Mouse (Mus musculus) ES-Bruce4 (cell line): ENCODE measurements around the gene Ncor2. TPM values are rescaled to one million over a fixed set of nuclear protein-coding genes. Genes with fewer than 3 reads are reported as not detected.

Experiments used
- H3K27ac ChIP-seq: 2 replicates; pipeline ENCODE4 v1.5.1; 2012; ENCODE audit warnings: low read length, inconsistent platforms; ENCODE audit not compliant: insufficient read depth
- H3K27me3 ChIP-seq: 2 replicates; pipeline ENCODE4 v1.6.1; 2012; ENCODE audit warnings: mild to moderate bottlenecking, low read length, inconsistent platforms; ENCODE audit not compliant: control insufficient read depth, poor library complexity, insufficient read depth, severe bottlenecking
- H3K36me3 ChIP-seq: 2 replicates; pipeline ENCODE4 v1.6.1; 2012; ENCODE audit warnings: inconsistent platforms, mild to moderate bottlenecking, low read length, moderate library complexity; ENCODE audit not compliant: control insufficient read depth, poor library complexity, insufficient read depth, severe bottlenecking
- H3K4me1 ChIP-seq: one replicate; pipeline ENCODE4 v1.8.1; 2011; ENCODE audit warnings: low read length; ENCODE audit not compliant: control insufficient read depth, insufficient read depth
- H3K4me3 ChIP-seq: 2 replicates; pipeline ENCODE4 v1.5.1; 2011; ENCODE audit warnings: low read depth, mild to moderate bottlenecking, low read length
- H3K9ac ChIP-seq: 2 replicates; pipeline ENCODE4 v1.6.1; 2012; ENCODE audit warnings: low read depth, mild to moderate bottlenecking, inconsistent platforms; ENCODE audit not compliant: poor library complexity, severe bottlenecking
- H3K9me3 ChIP-seq: replicated peaks from 2 replicates; pipeline ENCODE4 v1.6.1; 2012; ENCODE audit warnings: mild to moderate bottlenecking, low read length, inconsistent platforms; ENCODE audit not compliant: control insufficient read depth, poor library complexity, insufficient read depth, severe bottlenecking
- CTCF ChIP-seq: IDR thresholded peaks from one replicate; pipeline ENCODE4 v1.8.1; 2011; ENCODE audit warnings: low read depth, low read length
- EP300 ChIP-seq: IDR thresholded peaks from 2 replicates; pipeline ENCODE4 v1.6.1; 2011; ENCODE audit warnings: low read depth, low read length; ENCODE audit not compliant: insufficient read depth
- POLR2A ChIP-seq: IDR thresholded peaks from one replicate; pipeline ENCODE4 v1.8.1; 2011; ENCODE audit warnings: low read length; ENCODE audit not compliant: insufficient read depth
- polyA plus RNA-seq: library from polyadenylated mRNA; stranded (reverse); fragments of >200 nt; gene quantifications from 2 replicates; pipeline ENCODE4 v1.2.4, GENCODE M21; 2011; ENCODE audit warnings: low read depth; ENCODE audit not compliant: missing spikeins, insufficient read depth, insufficient read length

The Ncor2 gene
- polyA plus RNA-seq, 1 experiment, result 57.5 TPM

GRCm38 (mm10) chr5:125011166-125011565, 167.9 kb downstream of the Ncor2 start:
- Histone ChIP-seq H3K27ac (no peak overlapping the region), H3K4me3 (peak overlapping the region; percentile 47), H3K9me3 (no peaks in the 10 kb centered on the region), H3K36me3 (no peaks in the 10 kb centered on the region), H3K27me3 (no peaks in the 10 kb centered on the region), H3K9ac (peak overlapping the region; percentile 9), H3K4me1 (no peaks in the 10 kb centered on the region)
- TF ChIP-seq CTCF (no peak), POLR2A (no peak), EP300 (no peak)

- no peaks in the 10 kb centered on the region for H3K9me3 ChIP-seq
- no peaks in the 10 kb centered on the region for H3K4me1 ChIP-seq
- no peak overlapping the region for H3K4me3 ChIP-seq
- H3K9ac ChIP-seq, result no peak overlapping the region
- H3K36me3 ChIP-seq, result no peaks in the 10 kb centered on the region
- no peaks in the 10 kb centered on the region for H3K27me3 ChIP-seq
- no peak overlapping the region for H3K27ac ChIP-seq
- no peak for TF ChIP-seq CTCF
- TF ChIP-seq EP300, result no peak
- TF ChIP-seq POLR2A, result no peak
These were observed 172.1 kb downstream of the Ncor2 start for GRCm38 (mm10) chr5:125006896-125007295.

- Histone ChIP-seq H3K36me3 (no peaks in the 10 kb centered on the region), H3K9ac (no peak overlapping the region), H3K27me3 (no peaks in the 10 kb centered on the region), H3K4me1 (no peaks in the 10 kb centered on the region), H3K27ac (no peak overlapping the region), H3K4me3 (no peak overlapping the region), H3K9me3 (no peaks in the 10 kb centered on the region)
- TF ChIP-seq EP300 (no peak), POLR2A (no peak), CTCF (no peak)
These were observed 173.0 kb downstream of the Ncor2 start for GRCm38 (mm10) chr5:125005871-125006652.

- H3K9me3 ChIP-seq, result no peaks in the 10 kb centered on the region
- no peak overlapping the region for H3K27ac ChIP-seq
- no peaks in the 10 kb centered on the region for H3K4me1 ChIP-seq
These were observed 175.2 kb downstream of the Ncor2 start for GRCm38 (mm10) chr5:125003873-125004255.

GRCm38 (mm10) chr5:125002969-125003872, 175.8 kb downstream of the Ncor2 start, which contains the start of gene Rflna:
Gene Rflna (plus strand): TSS chr5:125003221.
- no peak for TF ChIP-seq POLR2A
- TF ChIP-seq EP300, result no peak
- TF ChIP-seq CTCF, result no peak
- H3K36me3 ChIP-seq, result no peaks in the 10 kb centered on the region
- no peaks in the 10 kb centered on the region for H3K9me3 ChIP-seq
- peak within 1 kb of the TSS; percentile 29 for H3K4me3 ChIP-seq
- no peaks in the 10 kb centered on the region for H3K27me3 ChIP-seq
- H3K9ac ChIP-seq, result no peak within 1 kb of the TSS
- no peaks in the 10 kb centered on the region for H3K4me1 ChIP-seq
- H3K27ac ChIP-seq, result no peak within 1 kb of the TSS

More at GRCm38 (mm10) chr5:125003873-125004255, 175.2 kb downstream of the Ncor2 start:
- TF ChIP-seq POLR2A (no peak), EP300 (no peak), CTCF (no peak)
- Histone ChIP-seq H3K9ac (no peak overlapping the region), H3K27me3 (no peaks in the 10 kb centered on the region), H3K4me3 (peak overlapping the region; percentile 29; the same call in 1 of the 2 replicates), H3K36me3 (no peaks in the 10 kb centered on the region)
